Mouse (Mus musculus) ES-E14 (cell line): Measurements from ENCODE around the gene Rsph1. TPM values are rescaled to one million over a fixed set of nuclear protein-coding genes. Genes with fewer than 3 reads are reported as not detected.

Experiments
- DNase-seq: peaks from one replicate; pipeline ENCODE4 v3.0.0-alpha.2; 2013; ENCODE audit warnings: low read depth, low spot score
- H3K27ac ChIP-seq: 2 replicates; pipeline ENCODE4 v1.5.1; 2012; ENCODE audit warnings: low read depth, mild to moderate bottlenecking, low read length, moderate library complexity, mixed read lengths; ENCODE audit not compliant: poor library complexity, insufficient read depth, severe bottlenecking
- H3K36me3 ChIP-seq: 2 replicates; pipeline ENCODE4 v1.6.1; 2012; ENCODE audit warnings: mild to moderate bottlenecking, low read length, moderate library complexity, mixed read lengths; ENCODE audit not compliant: control insufficient read depth, poor library complexity, insufficient read depth, severe bottlenecking
- H3K4me1 ChIP-seq, 2 experiments: fragments of 150-350 bp in 1 of 2; sonication (generic) in 1 of 2; 2 replicates each; pipeline ENCODE4 v1.6.1; 2012; ENCODE audit warnings: low read length in 2 of 2, mild to moderate bottlenecking in 1 of 2, mixed read lengths in 1 of 2; ENCODE audit not compliant: control insufficient read depth in 2 of 2, insufficient read depth in 2 of 2, poor library complexity in 1 of 2
- H3K4me3 ChIP-seq, 2 experiments: fragments of 150-350 bp in 1 of 2; sonication (generic) in 1 of 2; 2 replicates each; pipeline ENCODE4 v1.5.1; 2012; ENCODE audit warnings: low read length in 2 of 2, low read depth in 1 of 2, mild to moderate bottlenecking in 1 of 2, mixed read lengths in 1 of 2; ENCODE audit not compliant: insufficient read depth in 1 of 2, poor library complexity in 1 of 2, severe bottlenecking in 1 of 2
- H3K9ac ChIP-seq: 2 replicates; pipeline ENCODE4 v1.6.1; 2012; ENCODE audit warnings: low read depth, mild to moderate bottlenecking, low read length, mixed read lengths; ENCODE audit not compliant: poor library complexity, insufficient read depth, severe bottlenecking
- H3K9me3 ChIP-seq: fragments of 150-350 bp; sonication (generic); 2 replicates; pipeline ENCODE4 v1.6.1; 2012; ENCODE audit warnings: low read depth, mild to moderate bottlenecking, low read length; ENCODE audit not compliant: control insufficient read depth, insufficient read depth
- CHD2 ChIP-seq: IDR thresholded peaks from 2 replicates; pipeline ENCODE4 v1.6.1; 2014; ENCODE audit warnings: mild to moderate bottlenecking, low read depth, low read length, inconsistent platforms
- HCFC1 ChIP-seq: IDR thresholded peaks from 2 replicates; pipeline ENCODE4 v1.6.1; 2012; ENCODE audit warnings: low read length, inconsistent platforms, borderline replicate concordance; ENCODE audit not compliant: insufficient read depth
- MAFK ChIP-seq: IDR thresholded peaks from 2 replicates; pipeline ENCODE4 v1.6.1; 2014; ENCODE audit warnings: mild to moderate bottlenecking, low read depth, low read length, inconsistent platforms; ENCODE audit not compliant: insufficient read depth
- ZC3H11A ChIP-seq: IDR thresholded peaks from 2 replicates; pipeline ENCODE4 v1.6.1; 2012; ENCODE audit warnings: low read depth, mild to moderate bottlenecking, inconsistent platforms, low read length, borderline replicate concordance
- ZNF384 ChIP-seq: IDR thresholded peaks from 2 replicates; pipeline ENCODE4 v1.6.1; 2012; ENCODE audit warnings: low read depth, low read length, inconsistent platforms
- in situ Hi-C, 2 experiments: fragments of 600-800 bp; cut with MboI; formaldehyde crosslinking; loops; one replicate each; pipeline ENCODE4 v1.15.1; 2025; ENCODE audit warnings: low sequenced_read_pairs in 2 of 2, inconsistent platforms in 1 of 2; ENCODE audit not compliant: unreplicated experiment in 2 of 2
- total RNA-seq: library from RNA; depleted of rRNA; stranded (reverse); fragments of 300-350 nt; gene quantifications from 2 replicates; pipeline ENCODE4 v1.2.3, GENCODE M21; 2012

The Rsph1 gene
- total RNA-seq, 1 experiment = 1.9 TPM

GRCm38 (mm10) chr17:31308291-31308816, 31.2 kb upstream of the Rsph1 start:
- no peak for DNase-seq
- in situ Hi-C loops = no loop called here
- Histone ChIP-seq H3K27ac (0 out of 2 replicates have a peak overlapping the region, but pooled peaks have one; percentile 14), H3K4me1 (peaks cover 9 to 44% of the 10 kb centered on the region in 2 experiments), H3K36me3 (no peaks in the 10 kb centered on the region), H3K9ac (no peak overlapping the region), H3K9me3 (no peaks in the 10 kb centered on the region), H3K4me3 (no peak overlapping the region)
- no peak for TF ChIP-seq CHD2
- no peak for TF ChIP-seq ZC3H11A
- no peak for TF ChIP-seq ZNF384
- no peak for TF ChIP-seq MAFK
- no peak for TF ChIP-seq HCFC1

- Histone ChIP-seq H3K4me3 (no peak overlapping the region), H3K4me1 (peaks cover 8 to 44% of the 10 kb centered on the region in 2 experiments), H3K36me3 (no peaks in the 10 kb centered on the region), H3K27ac (no peak overlapping the region), H3K9ac (no peak overlapping the region), H3K9me3 (no peaks in the 10 kb centered on the region)
- no peak for DNase-seq
- TF ChIP-seq ZNF384 (no peak), MAFK (no peak), ZC3H11A (no peak), HCFC1 (no peak), CHD2 (no peak)
- in situ Hi-C loops = no loop called here
Measured at GRCm38 (mm10) chr17:31307756-31308155, 30.6 kb upstream of the Rsph1 start.

GRCm38 (mm10) chr17:31305776-31306120, 28.6 kb upstream of the Rsph1 start:
- peaks cover 7 to 48% of the 10 kb centered on the region in 2 experiments for H3K4me1 ChIP-seq
- TF ChIP-seq HCFC1 = no peak
- TF ChIP-seq CHD2 = no peak
- no peak for TF ChIP-seq ZC3H11A
- no peak for TF ChIP-seq MAFK
- TF ChIP-seq ZNF384 = no peak
- in situ Hi-C loops = no loop called here
- no peaks in the 10 kb centered on the region for H3K36me3 ChIP-seq
- no peaks in the 10 kb centered on the region for H3K9me3 ChIP-seq
- no peak overlapping the region for H3K4me3 ChIP-seq
- peak overlapping the region; percentile 75; the same call in 1 of the 2 replicates for H3K27ac ChIP-seq
- peak overlapping the region; percentile 58; the same call in 1 of the 2 replicates for H3K9ac ChIP-seq
- DNase-seq = no peak

- Histone ChIP-seq H3K4me3 (peak overlapping the region in 1 of 2 experiments; percentile 14; a peak in 1 of 4 replicates), H3K9me3 (no peaks in the 10 kb centered on the region), H3K4me1 (peaks cover 7 to 54% of the 10 kb centered on the region in 2 experiments), H3K36me3 (no peaks in the 10 kb centered on the region), H3K9ac (peak overlapping the region; percentile 58; the same call in 1 of the 2 replicates), H3K27ac (peak overlapping the region; percentile 75)
- no peak for DNase-seq
- in situ Hi-C loops = no loop called here
- no peak for TF ChIP-seq CHD2
- TF ChIP-seq MAFK = no peak
- TF ChIP-seq ZC3H11A = no peak
- no peak for TF ChIP-seq ZNF384
- TF ChIP-seq HCFC1 = no peak
Measured at GRCm38 (mm10) chr17:31304895-31305775, 28.0 kb upstream of the Rsph1 start.
